Mouse (Mus musculus): ENCODE measurements around the gene Pex11g.

The Pex11g gene

GRCm38 (mm10) chr8:3415259-3415658 is 52.2 kb downstream of the Pex11g start:
- no peak for DNase-seq (ENCODE audit: low spot score)

- no peak for DNase-seq (ENCODE audit: low spot score)
Measured at GRCm38 (mm10) chr8:3414639-3415190, 52.8 kb downstream of the Pex11g start.

DNA sequence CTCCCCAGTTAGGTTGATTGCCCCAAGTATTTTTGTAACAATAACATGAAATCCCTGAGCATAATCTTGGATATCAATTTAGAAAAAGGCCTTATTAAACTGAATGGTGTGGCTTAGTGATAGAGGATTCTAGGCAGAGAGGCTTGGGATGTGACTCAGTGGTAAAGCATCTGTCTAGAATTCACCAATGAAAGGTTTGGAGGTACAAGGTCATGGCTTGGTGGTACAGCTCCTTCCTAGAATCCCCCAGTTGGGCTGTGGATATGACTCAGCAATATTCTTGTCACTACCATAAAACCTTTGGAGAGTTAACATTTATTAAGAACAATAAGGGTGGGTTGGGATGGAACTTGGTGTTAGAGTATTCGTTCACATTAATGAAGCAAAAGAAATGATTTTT is 54.7 kb downstream of the Pex11g start:
- DNase-seq (ENCODE audit: low spot score): no peak

DNA sequence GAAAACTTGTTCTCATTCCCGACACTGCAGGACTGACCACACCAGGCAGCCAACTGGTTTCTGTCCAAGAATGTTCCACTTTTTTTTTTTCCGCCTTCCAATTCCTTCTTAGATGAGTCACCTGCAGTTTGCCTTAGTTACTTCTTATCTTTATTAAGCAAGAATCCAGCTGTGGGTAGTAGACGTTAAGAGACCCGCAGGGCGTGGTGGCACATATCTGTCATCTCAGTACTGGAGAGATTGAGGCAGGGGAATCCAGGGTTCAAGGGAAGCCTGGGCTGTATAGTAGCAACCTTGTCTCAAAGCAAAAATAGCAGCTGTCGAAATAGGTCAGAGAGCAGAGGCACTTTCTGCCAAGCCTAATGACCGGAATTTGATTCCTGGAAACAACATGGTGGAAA is 55.6 kb downstream of the Pex11g start:
- no peak for DNase-seq (ENCODE audit: low spot score)

DNA sequence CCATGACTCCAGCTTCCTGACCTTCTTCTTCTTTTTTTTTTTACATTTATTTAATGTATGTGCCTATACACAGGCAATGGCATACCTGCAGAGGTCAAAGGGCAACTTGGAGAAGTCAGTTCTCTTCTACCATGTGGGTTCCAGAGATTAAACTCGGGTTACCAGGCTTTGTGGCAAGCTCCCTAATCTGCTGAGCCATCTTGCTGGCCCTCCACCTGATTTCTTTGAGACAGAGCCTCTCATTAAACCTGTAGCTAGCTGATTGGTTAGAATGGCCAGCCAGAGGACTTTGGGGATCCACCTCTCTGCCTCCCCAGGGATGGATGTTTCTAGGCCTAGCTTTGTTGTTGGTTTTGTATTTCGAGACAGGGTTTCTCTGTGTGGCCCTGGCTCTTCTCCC is 56.4 kb downstream of the Pex11g start:
- DNase-seq (ENCODE audit: low spot score): no peak

GRCm38 (mm10) chr8:3407417-3407816 is 60.1 kb downstream of the Pex11g start:
- DNase-seq (ENCODE audit: low spot score): no peak

All from ovary, postnatal 36 days (tissue).